Mouse (Mus musculus) E14TG2a.4 (cell line): Measurements from ENCODE around the gene Slc35g3.

ENCODE experiments used
- CTCF ChIP-seq: conservative IDR thresholded peaks from 2 replicates; pipeline ENCODE4 v1.5.1; 2014; ENCODE audit warnings: low read length
- NANOG ChIP-seq: IDR thresholded peaks from 2 replicates; pipeline ENCODE4 v1.6.1; 2014; ENCODE audit warnings: borderline replicate concordance, low read length, mixed read lengths
- POU5F1 ChIP-seq: IDR thresholded peaks from 2 replicates; pipeline ENCODE4 v1.6.1; 2014; ENCODE audit warnings: low read length, borderline replicate concordance

DNA sequence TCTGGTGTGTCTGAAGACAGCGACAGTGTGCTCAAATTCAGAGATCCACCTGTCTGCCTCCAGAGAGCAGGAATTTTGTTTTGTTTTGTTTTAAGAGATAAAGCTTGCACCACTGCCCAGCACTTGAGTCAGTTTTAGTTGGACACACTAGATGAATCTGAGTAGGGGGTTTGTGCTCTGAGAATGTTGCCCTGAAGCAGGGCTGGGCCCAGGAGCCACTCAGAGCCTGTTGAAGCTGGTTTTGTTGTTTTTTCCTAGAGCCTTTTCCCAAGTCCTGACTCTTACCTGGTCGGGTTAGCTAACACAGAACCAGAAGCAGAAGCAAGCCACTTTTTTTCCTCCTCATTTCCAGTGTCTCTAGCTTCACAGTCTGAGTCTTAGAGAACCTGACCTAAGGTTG is 50.7 kb downstream of the Slc35g3 start:
- no peak for TF ChIP-seq CTCF
- TF ChIP-seq NANOG: no peak
- TF ChIP-seq POU5F1: no peak
